Mouse (Mus musculus): ENCODE results near the gene Ggt1. TPM values are rescaled to one million over a fixed set of nuclear protein-coding genes. Genes with fewer than 3 reads are reported as not detected.

Gene Ggt1
- 1.1 and 3.2 TPM in 2 replicates for polyA plus RNA-seq (2015; fragmentation: Nextera tagmentation; extraction: Ambion mirVana)

GRCm38 (mm10) chr10:75561071-75561654 is at the start of gene Ggt1:
TSS of gene Ggt1 (plus strand) at chr10:75561604.

GRCm38 (mm10) chr10:75517073-75517757 is 44.2 kb upstream of the Ggt1 start, which contains the start of gene Snrpd3:
TSS of gene Snrpd3 (plus strand) at chr10:75517551.

DNA sequence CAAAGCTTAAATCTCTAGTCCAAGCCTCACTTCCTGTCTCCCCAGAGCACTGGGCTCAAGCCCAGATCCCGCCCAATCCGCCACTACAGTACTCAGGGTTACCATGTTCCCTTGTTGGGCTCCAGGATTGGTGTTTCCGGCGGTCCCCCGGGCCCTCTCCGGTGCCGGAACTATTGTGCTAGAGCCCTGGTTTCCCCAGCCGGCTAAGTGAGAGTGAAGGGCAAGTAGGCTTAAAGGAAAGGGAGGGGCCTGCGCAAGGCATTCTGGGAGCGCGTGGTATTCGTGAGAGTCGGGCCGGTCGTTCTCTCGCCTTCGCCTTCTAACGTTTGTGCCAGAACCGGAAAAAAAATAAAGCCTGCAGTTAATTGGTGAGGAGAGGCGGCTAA is 43.7 kb upstream of the Ggt1 start, which contains the start of gene Gucd1:
TSS of gene Gucd1 (minus strand) at position 215 of the 386 bp plus-strand sequence.

GRCm38 (mm10) chr10:75559676-75560548 is 1.5 kb upstream of the Ggt1 start, which contains the start of gene Lrrc75b:
TSS of gene Lrrc75b (minus strand) at chr10:75560330.

GRCm38 (mm10) chr10:75589129-75589528 is 27.7 kb downstream of the Ggt1 start, which contains the start of gene Ggt5:
TSS of gene Ggt5 (plus strand) at chr10:75589340.

Other genes starting within 250 kb of the Ggt1 start
- gene Adora2a, start 244.7 kb upstream of the Ggt1 start, polyA plus RNA-seq (2015; fragmentation: Nextera tagmentation; extraction: Ambion mirVana), result 4.0 and 4.2 TPM in 2 replicates
- 3.0 and 3.9 TPM in 2 replicates for gene Upb1, start 160.5 kb upstream of the Ggt1 start, polyA plus RNA-seq (2015; fragmentation: Nextera tagmentation; extraction: Ambion mirVana)
- 77.0 and 80.5 TPM in 2 replicates for gene Snrpd3, start 44.1 kb upstream of the Ggt1 start, polyA plus RNA-seq (2015; fragmentation: Nextera tagmentation; extraction: Ambion mirVana)
- gene Gucd1, start 43.6 kb upstream of the Ggt1 start, polyA plus RNA-seq (2015; fragmentation: Nextera tagmentation; extraction: Ambion mirVana), result 15.0 and 18.4 TPM in 2 replicates
- gene Lrrc75b, start 1.3 kb upstream of the Ggt1 start, polyA plus RNA-seq (2015; fragmentation: Nextera tagmentation; extraction: Ambion mirVana), result 1.5 and 5.4 TPM in 2 replicates
- gene Ggt5, start 27.7 kb downstream of the Ggt1 start, polyA plus RNA-seq (2015; fragmentation: Nextera tagmentation; extraction: Ambion mirVana), result 5.2 and 8.1 TPM in 2 replicates
- gene Susd2, start 82.4 kb downstream of the Ggt1 start, polyA plus RNA-seq (2015; fragmentation: Nextera tagmentation; extraction: Ambion mirVana), result 7.7 and 10.6 TPM in 2 replicates
- gene Cabin1, start 202.7 kb downstream of the Ggt1 start, polyA plus RNA-seq (2015; fragmentation: Nextera tagmentation; extraction: Ambion mirVana), result 21.4 and 25.9 TPM in 2 replicates
- 81.4 and 106 TPM in 2 replicates for gene Ddt, start 211.8 kb downstream of the Ggt1 start, polyA plus RNA-seq (2015; fragmentation: Nextera tagmentation; extraction: Ambion mirVana)
- gene Gm20441, start 219.3 kb downstream of the Ggt1 start, polyA plus RNA-seq (2015; fragmentation: Nextera tagmentation; extraction: Ambion mirVana), result 0.22 TPM in 1 of 2 replicates, not detected in the other
- gene Gstt3, start 219.8 kb downstream of the Ggt1 start, polyA plus RNA-seq (2015; fragmentation: Nextera tagmentation; extraction: Ambion mirVana), result 12.6 and 16.8 TPM in 2 replicates
- gene Gstt1, start 237.0 kb downstream of the Ggt1 start, polyA plus RNA-seq (2015; fragmentation: Nextera tagmentation; extraction: Ambion mirVana), result 18.9 and 26.1 TPM in 2 replicates